Mouse (Mus musculus) heart, embryonic 16.5 days (tissue): Measurements from ENCODE around the gene Fam198b. TPM values are rescaled to one million over a fixed set of nuclear protein-coding genes. Genes with fewer than 3 reads are reported as not detected.
A peak's percentile ranks its signal among the peaks of the same experiment; 100 is the strongest.

Experiments used
- ATAC-seq: fragments of 200-750 bp; cut with Nextera tagmentation; replicated peaks from 2 replicates; pipeline ENCODE4 v1.8.0; 2017; ENCODE audit warnings: moderate number of reproducible peaks; ENCODE audit not compliant: insufficient read depth, low FRiP score; ENCODE audit errors: extremely low read depth
- H3K27ac ChIP-seq: fragments of 300-500 bp; sonication (generic); 2 replicates; pipeline ENCODE4 v1.5.1; 2014; ENCODE audit warnings: mild to moderate bottlenecking, low read length, control low read depth, moderate library complexity
- H3K27me3 ChIP-seq: fragments of 300-500 bp; sonication (generic); 2 replicates; pipeline ENCODE4 v1.6.1; 2014; ENCODE audit warnings: low read length, mixed read lengths; ENCODE audit not compliant: control insufficient read depth, insufficient read depth
- H3K36me3 ChIP-seq: fragments of 300-500 bp; sonication (generic); 2 replicates; pipeline ENCODE4 v1.6.1; 2014; ENCODE audit not compliant: control insufficient read depth, insufficient read depth
- H3K4me1 ChIP-seq: fragments of 300-500 bp; sonication (generic); 2 replicates; pipeline ENCODE4 v1.6.1; 2014; ENCODE audit warnings: low read length, mixed read lengths; ENCODE audit not compliant: control insufficient read depth, insufficient read depth
- H3K4me2 ChIP-seq: fragments of 300-500 bp; sonication (generic); 2 replicates; pipeline ENCODE4 v1.6.1; 2014; ENCODE audit warnings: low read depth, mild to moderate bottlenecking, control low read depth, low read length
- H3K4me3 ChIP-seq: fragments of 300-500 bp; sonication (generic); 2 replicates; pipeline ENCODE4 v1.5.1; 2014; ENCODE audit warnings: mild to moderate bottlenecking, control low read depth, low read length
- H3K9ac ChIP-seq: fragments of 300-500 bp; sonication (generic); 2 replicates; pipeline ENCODE4 v1.6.1; 2014; ENCODE audit warnings: low read length, control low read depth
- H3K9me3 ChIP-seq: fragments of 300-500 bp; sonication (generic); replicated peaks from 2 replicates; pipeline ENCODE4 v1.6.1; 2016; ENCODE audit warnings: low read length; ENCODE audit not compliant: control insufficient read depth
- WGBS: fragments of 180-500 bp; shearing (Covaris S2); extraction: QIAGEN DNeasy Blood & Tissue Kit; methylation state at CpG from one replicate; pipeline ENCODE4 v1.1.7; 2014; 5-methylcytosine and 5-hydroxymethylcytosine counted together
- polyA plus RNA-seq: library from polyadenylated mRNA; unstranded; fragments of >200 nt; fragmentation: Nextera tagmentation; extraction: Ambion mirVana; gene quantifications from 2 replicates; pipeline ENCODE4 v1.2.1, GENCODE M21; 2015

Gene Fam198b
- polyA plus RNA-seq, 1 experiment from 2014 or later, result 61.6 TPM

DNA sequence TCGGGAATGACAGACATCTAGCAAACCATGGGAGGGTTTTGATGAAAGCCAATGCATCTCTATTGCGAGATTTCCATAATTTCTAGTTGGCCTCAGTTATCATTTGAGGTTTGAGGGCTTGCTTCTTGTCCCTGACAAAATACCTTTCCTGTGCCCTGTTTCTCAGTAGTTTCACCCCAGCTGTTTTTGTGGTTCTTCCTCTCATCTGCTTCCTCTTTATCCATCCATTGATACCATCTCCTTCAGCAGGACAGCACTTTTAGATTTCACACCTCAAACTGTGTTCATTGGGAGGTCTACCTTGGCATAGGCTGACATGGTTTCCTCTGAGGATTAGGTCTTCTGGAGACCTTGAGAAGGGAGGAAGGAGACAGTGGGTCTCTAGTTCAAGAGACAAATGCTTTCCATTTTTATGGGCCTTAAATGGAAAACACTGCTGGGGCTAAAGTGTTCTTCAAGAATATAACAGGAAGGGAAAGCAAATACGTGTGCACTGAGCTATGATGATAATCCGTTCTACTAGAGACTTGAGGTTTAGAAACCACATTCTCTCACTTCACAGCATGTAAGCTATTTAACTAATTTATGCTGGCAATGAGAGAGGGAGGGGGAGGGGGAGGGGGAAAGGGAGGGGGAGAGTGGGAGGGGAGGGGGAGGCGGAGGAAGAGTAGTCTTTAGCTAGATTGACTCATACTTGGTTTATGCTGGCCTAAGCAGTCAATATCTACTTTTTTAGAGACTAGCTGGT, 41.8 kb downstream of the Fam198b start:
- 67% methylated on average over 5 of the region's 5 CpGs for WGBS
- Histone ChIP-seq H3K9ac (no peak overlapping the region), H3K9me3 (no peaks in the 10 kb centered on the region), H3K4me2 (no peak overlapping the region), H3K4me1 (peaks cover 40% of the 10 kb centered on the region), H3K36me3 (peaks cover 6% of the 10 kb centered on the region; the same call in 1 of the 2 replicates), H3K4me3 (no peak overlapping the region), H3K27me3 (no peaks in the 10 kb centered on the region), H3K27ac (peak overlapping the region; percentile 68)
- ATAC-seq, result no peak

DNA sequence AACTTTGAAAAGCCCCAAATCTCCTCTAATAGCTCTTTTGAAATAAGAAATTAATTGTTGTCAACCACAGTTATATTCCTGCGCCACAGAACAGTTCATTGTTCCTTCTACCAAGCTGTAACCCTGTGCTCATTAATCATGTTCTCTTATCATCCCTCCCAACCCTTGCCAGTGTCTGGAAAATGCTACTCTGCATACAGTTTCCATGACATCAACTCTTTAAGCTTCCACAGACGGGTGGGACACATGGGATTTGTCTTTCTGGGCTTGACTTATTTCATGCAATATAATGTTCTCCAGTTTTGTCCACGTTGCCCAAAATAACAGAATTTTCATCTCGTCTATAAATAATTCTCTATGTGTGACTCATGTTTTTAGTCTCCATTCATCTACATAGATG, 42.7 kb downstream of the Fam198b start:
- 35% methylated on average over 4 of the region's 4 CpGs for WGBS
- ATAC-seq, result no peak; the same call in 1 of the 2 replicates
- H3K4me1 ChIP-seq, result peaks cover 36% of the 10 kb centered on the region
- H3K36me3 ChIP-seq, result peaks cover 6% of the 10 kb centered on the region; the same call in 1 of the 2 replicates
- no peaks in the 10 kb centered on the region for H3K9me3 ChIP-seq
- no peak overlapping the region for H3K4me2 ChIP-seq
- H3K9ac ChIP-seq, result no peak overlapping the region
- no peak overlapping the region for H3K4me3 ChIP-seq
- peak overlapping the region; percentile 40; the same call in 1 of the 2 replicates for H3K27ac ChIP-seq
- H3K27me3 ChIP-seq, result no peaks in the 10 kb centered on the region

DNA sequence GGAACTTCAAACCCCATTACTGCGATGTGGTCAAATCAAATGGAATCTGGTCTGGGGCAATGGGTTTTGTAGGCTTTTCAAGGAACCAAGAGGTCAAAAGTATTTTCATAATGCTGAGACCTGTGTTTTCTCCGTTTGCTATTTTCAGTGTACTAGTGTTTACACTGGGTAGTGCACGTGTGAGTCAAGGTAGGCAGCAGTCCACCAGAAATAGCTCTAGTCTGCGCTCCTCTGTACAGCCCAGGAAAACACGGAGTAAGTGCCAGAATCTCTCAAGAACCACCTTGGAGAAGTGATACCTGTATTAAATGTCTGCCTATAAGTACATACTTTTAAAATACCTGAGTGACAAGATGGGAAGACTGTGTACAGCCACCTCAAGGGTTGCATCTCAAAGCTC, 44.1 kb downstream of the Fam198b start:
- Histone ChIP-seq H3K9me3 (no peaks in the 10 kb centered on the region), H3K4me2 (0 out of 2 replicates have a peak overlapping the region, but pooled peaks have one; percentile 3), H3K27ac (peak overlapping the region; percentile 57), H3K4me1 (peaks cover 29% of the 10 kb centered on the region), H3K9ac (no peak overlapping the region), H3K4me3 (no peak overlapping the region), H3K36me3 (peaks cover 6% of the 10 kb centered on the region; the same call in 1 of the 2 replicates), H3K27me3 (no peaks in the 10 kb centered on the region)
- 51% methylated on average over 5 of the region's 5 CpGs for WGBS
- peak; percentile 76 for ATAC-seq

DNA sequence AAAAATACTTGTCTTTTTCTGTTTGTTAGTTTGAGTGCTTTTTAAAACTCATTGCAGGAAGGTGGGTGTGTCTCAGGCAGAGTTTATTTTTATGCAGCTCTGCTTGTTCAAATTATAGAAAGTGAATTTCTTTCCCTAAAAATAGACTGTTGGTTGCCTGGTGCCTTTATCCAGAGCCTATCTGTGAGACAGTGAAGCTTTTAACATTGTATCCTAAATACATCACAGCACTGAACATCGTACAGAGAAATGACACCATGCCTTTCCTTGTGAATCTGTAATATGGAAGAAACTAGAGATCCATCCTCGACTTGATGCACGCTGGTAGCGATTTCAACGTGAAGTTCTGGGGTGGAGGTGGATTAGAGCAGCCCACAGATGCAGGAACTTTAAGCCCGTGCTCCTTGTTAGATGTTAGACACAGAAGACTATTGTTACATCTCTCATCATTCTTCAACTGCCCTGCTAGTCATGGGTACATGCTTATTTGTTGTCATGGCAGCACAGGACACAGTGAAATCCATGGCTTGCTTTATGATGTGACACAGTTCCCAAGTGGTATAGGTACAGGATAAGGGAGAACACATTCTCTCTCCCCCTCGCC, 45.9 kb downstream of the Fam198b start:
- Histone ChIP-seq H3K36me3 (no peaks in the 10 kb centered on the region), H3K9me3 (no peaks in the 10 kb centered on the region), H3K27ac (peak overlapping the region; percentile 10; the same call in 1 of the 2 replicates), H3K4me3 (no peak overlapping the region), H3K9ac (no peak overlapping the region), H3K27me3 (no peaks in the 10 kb centered on the region), H3K4me1 (peaks cover 30% of the 10 kb centered on the region), H3K4me2 (no peak overlapping the region)
- WGBS, result 50% methylated on average over 7 of the region's 7 CpGs
- no peak; the same call in 1 of the 2 replicates for ATAC-seq

DNA sequence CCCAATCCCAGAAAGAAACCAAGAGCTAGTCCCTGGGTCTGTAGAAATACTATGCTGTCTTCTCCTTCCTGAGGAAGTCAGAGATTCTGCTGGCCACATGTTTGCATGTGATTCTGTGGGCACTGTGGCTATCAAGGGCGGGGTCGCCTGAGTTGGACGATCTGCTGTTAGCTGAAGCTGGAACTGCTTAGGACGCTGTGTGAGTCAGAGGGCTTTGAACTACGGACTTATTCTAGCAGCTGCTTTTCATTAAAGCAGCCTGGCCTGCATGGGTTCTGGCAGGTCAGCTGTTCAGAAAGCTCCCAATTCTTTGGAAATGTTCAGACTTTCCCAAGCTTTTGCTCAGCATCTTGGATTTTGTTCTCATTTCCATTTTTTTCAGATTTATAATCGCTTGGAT, 51.9 kb downstream of the Fam198b start:
- no peak overlapping the region for H3K4me3 ChIP-seq
- ATAC-seq, result no peak; the same call in 1 of the 2 replicates
- no peak overlapping the region for H3K9ac ChIP-seq
- no peaks in the 10 kb centered on the region for H3K27me3 ChIP-seq
- H3K27ac ChIP-seq, result peak overlapping the region; percentile 40
- no peaks in the 10 kb centered on the region for H3K9me3 ChIP-seq
- H3K4me1 ChIP-seq, result peaks cover 9% of the 10 kb centered on the region
- peaks cover 21% of the 10 kb centered on the region for H3K36me3 ChIP-seq
- 47% methylated on average over 6 of the region's 6 CpGs for WGBS
- H3K4me2 ChIP-seq, result no peak overlapping the region

DNA sequence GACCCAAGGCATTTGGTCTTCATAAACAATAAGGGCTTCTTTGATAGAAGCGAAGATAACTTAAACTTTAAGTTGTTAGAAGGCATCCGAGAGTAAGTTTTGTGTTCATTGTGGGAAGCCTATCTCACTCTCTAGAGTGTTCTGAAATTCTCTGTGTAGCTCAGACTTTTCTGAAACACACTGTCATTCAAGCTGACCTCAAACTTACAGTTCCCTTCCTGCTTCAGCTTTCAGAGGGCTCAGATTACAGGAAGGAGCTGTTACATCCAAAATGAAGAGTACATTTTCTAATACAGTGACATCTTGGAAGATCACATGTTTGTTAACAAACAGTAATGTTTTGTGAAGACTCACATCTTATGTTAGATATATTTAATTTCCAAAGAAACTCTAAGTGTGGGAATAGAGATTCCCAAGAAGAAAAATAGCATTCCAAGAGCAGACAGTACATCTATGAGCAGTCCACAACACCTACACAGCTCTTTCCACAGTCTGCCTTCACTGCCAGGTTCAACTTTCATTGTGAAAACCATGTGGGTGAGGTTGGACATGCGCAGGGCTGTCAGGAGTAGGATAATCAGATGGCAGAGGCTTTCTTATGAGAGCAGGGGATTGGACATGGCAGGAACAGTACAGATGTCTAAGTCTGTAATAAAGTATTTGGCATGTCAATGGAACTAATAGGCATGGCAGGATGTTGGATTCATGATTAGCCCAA, 52.6 kb downstream of the Fam198b start:
- Histone ChIP-seq H3K27ac (peak overlapping the region; percentile 40), H3K4me3 (no peak overlapping the region), H3K4me2 (no peak overlapping the region), H3K36me3 (peaks cover 26% of the 10 kb centered on the region), H3K9ac (no peak overlapping the region), H3K4me1 (peaks cover 9% of the 10 kb centered on the region), H3K9me3 (no peaks in the 10 kb centered on the region), H3K27me3 (no peaks in the 10 kb centered on the region)
- no peak for ATAC-seq
- 87% methylated on average over 3 of the region's 3 CpGs for WGBS

DNA sequence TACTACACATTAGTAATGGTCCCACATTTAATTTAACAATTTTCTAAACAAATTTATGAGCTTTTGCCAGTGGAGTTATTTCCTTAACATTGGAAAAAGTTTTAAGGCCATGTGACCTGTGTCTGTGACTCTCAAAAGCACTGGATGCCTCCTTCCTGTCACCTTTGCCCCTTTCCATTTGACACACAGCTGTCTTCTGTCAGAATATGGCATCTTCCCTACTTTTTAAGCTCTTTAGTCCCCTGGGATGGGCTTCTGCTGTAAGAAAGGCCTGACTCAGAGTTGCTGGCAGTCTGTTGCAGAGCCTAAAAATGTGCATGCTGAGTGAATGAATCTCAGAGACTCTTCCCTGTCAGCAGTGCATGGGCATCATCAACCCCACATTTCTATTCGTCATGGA, 63.4 kb downstream of the Fam198b start:
- no peak overlapping the region for H3K4me2 ChIP-seq
- H3K4me1 ChIP-seq, result peaks cover 6% of the 10 kb centered on the region
- no peak for ATAC-seq
- WGBS, result 26% methylated on average over 1 of the region's 1 CpGs
- H3K27ac ChIP-seq, result peak overlapping the region; percentile 56
- H3K36me3 ChIP-seq, result 0 out of 2 replicates have a peak, but pooled peaks cover 1% of the 10 kb centered on the region
- no peak overlapping the region for H3K4me3 ChIP-seq
- H3K9me3 ChIP-seq, result no peaks in the 10 kb centered on the region; the same call in 1 of the 2 replicates
- no peak overlapping the region for H3K9ac ChIP-seq
- no peaks in the 10 kb centered on the region for H3K27me3 ChIP-seq

DNA sequence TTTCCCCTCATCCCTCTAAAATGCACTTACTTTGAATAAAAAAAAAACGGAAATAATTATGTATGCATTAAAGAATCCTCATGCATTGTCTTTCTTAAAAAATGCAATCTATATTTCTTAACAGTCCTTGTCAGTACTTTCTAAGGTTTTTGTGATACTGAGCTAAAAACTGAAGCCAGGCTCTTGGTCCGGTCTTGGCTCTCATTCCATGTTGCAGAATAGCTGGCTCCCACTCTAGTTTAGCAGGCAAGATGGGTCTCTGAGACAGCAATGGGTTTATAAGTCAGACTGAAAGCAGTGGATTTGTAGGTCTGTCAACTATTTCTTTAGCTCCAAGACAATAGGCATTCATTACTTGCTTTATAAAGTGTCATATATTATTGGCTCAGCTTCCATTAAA, 63.8 kb downstream of the Fam198b start:
- no peak for ATAC-seq
- H3K36me3 ChIP-seq, result no peaks in the 10 kb centered on the region
- 66% methylated on average over 2 of the region's 2 CpGs for WGBS
- no peak overlapping the region for H3K4me3 ChIP-seq
- no peak overlapping the region for H3K9ac ChIP-seq
- no peaks in the 10 kb centered on the region; the same call in 1 of the 2 replicates for H3K9me3 ChIP-seq
- no peak overlapping the region for H3K4me2 ChIP-seq
- H3K27me3 ChIP-seq, result no peaks in the 10 kb centered on the region
- H3K4me1 ChIP-seq, result peaks cover 6% of the 10 kb centered on the region
- peak overlapping the region; percentile 56 for H3K27ac ChIP-seq
